Mouse (Mus musculus): ENCODE measurements around the gene Tinagl1.

DNA sequence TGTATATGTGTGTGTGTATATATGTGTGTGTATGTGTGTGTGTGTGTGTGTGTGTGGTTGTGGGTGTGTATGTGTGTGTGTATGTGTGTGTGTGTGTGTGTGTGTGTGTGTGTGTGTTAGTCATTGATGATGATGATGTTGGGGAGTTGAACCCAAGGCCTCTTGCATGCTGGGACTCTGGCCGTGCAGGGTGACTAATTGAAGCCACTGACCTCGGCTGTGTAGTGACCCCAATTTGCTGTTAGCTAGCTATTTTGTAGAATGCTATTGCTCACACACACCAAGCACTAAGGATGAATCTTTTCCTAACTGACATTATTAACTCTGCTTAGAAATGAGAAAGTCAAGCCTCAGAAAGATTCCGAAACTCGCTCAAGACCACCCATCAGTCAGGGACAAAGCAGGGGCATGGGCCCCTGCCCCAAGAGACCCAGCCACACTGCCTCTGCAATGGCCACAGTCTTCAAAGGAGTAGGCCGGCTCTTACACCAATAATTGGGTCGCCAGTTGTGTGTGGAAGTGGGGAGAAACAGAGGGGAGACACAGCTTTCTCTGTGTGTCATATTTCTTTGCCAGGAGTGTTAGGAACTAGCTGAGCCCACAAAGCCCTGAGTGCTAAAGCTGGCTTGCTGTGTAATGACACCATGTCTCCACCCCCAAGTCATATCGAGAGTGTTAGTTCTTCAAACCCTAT is 6.1 kb upstream of the Tinagl1 start:
- no peak for TF ChIP-seq CTCF (IDR thresholded peaks at IDR 0.05; ENCODE audit: low read depth, low read length)
- no peak for TF ChIP-seq POLR2A (IDR thresholded peaks at IDR 0.05; ENCODE audit: borderline replicate concordance, low read depth, low read length)
